Mouse (Mus musculus): ENCODE measurements around the gene Inpp5e.
A peak's percentile ranks its signal among the peaks of the same experiment; 100 is the strongest.
"Not testable (repeated sequence)": the region's sequence is repeated elsewhere in the genome, so short reads cannot be mapped to it uniquely, and the experiment has no call there.

The Inpp5e gene

DNA sequence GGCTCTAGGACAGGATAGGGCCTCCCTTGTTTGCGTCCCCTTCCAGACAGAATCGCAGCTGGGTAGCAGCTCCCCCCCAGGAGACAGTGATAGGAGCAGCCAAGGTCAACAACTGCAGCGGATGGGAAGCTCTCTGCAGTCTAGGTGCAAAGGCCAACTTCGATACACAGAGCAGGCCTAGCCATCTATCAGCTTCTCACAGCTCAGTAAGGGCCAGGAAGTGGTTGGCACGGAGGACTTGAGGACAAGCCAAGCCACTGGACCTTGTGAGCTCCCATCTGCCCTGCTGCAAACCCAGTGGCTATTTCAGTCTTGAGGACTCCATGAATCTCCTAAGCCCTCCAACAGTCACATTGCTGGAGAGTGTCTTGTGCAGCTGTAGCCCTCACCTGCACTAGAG lies 9.4 kb downstream of the Inpp5e start:
- Histone ChIP-seq H3K27me3 (ENCODE audit: control insufficient read depth, insufficient read depth, low read length, poor library complexity, severe bottlenecking) (no peaks in the 10 kb centered on the region), H3K36me3 (ENCODE audit: control insufficient read depth, insufficient read depth, low read length, poor library complexity, severe bottlenecking) (peaks cover 15% of the 10 kb centered on the region)
- no peak for DNase-seq (ENCODE audit: low read depth, low spot score)

DNA sequence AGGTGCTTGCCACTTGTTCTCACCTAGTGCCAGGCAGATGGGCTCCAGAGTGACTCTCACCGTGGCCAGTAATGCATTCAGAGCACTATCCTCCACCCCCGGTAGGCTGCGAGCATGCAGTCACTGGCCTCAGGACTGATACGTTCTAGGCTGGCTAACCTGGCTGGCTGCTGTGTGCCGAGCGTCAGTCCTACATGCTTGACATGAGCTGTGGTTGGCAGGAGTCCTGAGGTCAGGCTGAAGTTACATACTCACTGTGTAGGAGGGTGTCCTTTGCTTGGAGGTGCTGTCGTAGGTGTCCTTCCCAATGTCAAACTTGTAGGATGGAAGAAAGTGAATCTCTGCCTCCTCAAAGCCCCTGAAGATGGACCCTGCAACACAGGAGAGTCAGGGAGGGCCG lies 10.0 kb downstream of the Inpp5e start:
- H3K27me3 ChIP-seq (ENCODE audit: control insufficient read depth, insufficient read depth, low read length, poor library complexity, severe bottlenecking): no peaks in the 10 kb centered on the region
- no peak for DNase-seq (ENCODE audit: low read depth, low spot score)
- H3K36me3 ChIP-seq (ENCODE audit: control insufficient read depth, insufficient read depth, low read length, poor library complexity, severe bottlenecking): peaks cover 19% of the 10 kb centered on the region

DNA sequence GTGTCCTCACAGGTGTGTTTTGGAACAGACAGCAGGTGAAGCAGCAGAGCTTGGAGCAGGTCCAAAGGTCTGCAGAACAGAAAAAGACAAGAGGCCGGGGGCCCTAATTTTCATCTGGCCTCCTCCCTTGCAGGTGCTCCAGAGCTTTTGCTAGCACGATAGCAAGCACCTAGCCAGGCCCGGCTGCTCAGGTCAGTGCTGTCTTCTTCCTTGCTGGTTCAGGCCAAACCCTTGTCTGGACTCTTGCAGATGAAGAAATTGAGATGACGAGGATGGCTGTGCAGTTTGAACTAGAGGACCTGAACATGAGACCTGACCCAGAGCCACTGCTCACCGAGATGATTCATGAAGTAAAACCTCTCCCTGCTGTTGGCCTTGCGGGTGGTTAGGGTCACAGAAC lies 17.4 kb downstream of the Inpp5e start:
- DNase-seq (ENCODE audit: low read depth, low spot score): no peak
- peaks cover 25% of the 10 kb centered on the region for H3K36me3 ChIP-seq (ENCODE audit: control insufficient read depth, insufficient read depth, low read length, poor library complexity, severe bottlenecking)
- H3K27me3 ChIP-seq (ENCODE audit: control insufficient read depth, insufficient read depth, low read length, poor library complexity, severe bottlenecking): no peaks in the 10 kb centered on the region

DNA sequence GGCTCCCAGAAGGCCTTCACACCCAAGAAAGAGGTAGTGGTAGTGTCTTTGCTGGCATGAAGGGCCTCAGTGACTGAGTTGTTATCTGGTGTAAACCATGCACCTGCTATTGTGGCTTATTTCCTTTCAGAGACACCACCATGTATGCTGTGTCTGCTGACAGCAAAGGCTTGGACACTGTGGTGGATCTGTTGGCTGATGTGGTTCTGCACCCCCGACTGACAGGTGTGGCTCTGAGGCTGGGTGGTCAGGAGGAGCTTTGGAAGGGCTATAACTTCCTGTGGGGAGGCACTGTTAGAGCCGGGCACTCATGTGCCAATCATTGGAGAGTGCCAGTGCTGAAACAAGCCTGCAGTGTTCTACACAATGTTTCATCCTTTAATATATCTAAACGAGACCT lies 18.0 kb downstream of the Inpp5e start:
- H3K36me3 ChIP-seq (ENCODE audit: control insufficient read depth, insufficient read depth, low read length, poor library complexity, severe bottlenecking): peaks cover 28% of the 10 kb centered on the region
- no peaks in the 10 kb centered on the region for H3K27me3 ChIP-seq (ENCODE audit: control insufficient read depth, insufficient read depth, low read length, poor library complexity, severe bottlenecking)
- DNase-seq (ENCODE audit: low read depth, low spot score): no peak

DNA sequence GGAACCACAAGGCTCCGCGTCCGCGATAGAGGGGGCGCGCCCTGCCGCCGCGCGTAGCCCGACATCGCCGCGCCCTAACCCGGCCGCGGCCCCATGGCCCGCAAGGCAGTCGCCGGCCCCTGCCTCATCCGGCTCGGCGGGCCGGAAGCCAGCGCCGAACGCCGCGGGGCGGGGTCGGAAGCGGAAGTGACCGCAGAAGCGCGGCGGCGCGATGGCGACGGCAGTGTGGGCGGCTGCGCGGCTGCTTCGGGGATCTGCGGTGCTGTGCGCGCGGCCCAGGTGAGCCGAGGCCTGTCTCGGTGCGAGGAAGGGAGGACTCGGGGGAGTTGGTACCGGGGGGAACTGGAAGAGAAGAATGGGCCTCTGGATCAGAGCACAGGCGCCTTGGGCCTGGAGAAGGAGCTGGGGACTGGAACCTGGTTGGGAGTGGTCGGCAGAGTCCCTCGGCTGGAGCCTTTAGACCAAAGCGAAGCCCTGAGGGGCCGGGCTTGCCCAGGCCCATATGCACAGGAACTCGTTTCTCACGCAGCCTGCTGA lies 19.8 kb downstream of the Inpp5e start, which contains the start of the genes Entr1 and Pmpca:
Entr1 (minus strand) TSS at position 163 of the 537 bp plus-strand sequence.
Pmpca (plus strand) TSS at position 186 of the 537 bp plus-strand sequence.
- H3K36me3 ChIP-seq (ENCODE audit: control insufficient read depth, insufficient read depth, low read length, poor library complexity, severe bottlenecking): peaks cover 27% of the 10 kb centered on the region
- peak; percentile 88 for DNase-seq (ENCODE audit: low read depth, low spot score)

DNA sequence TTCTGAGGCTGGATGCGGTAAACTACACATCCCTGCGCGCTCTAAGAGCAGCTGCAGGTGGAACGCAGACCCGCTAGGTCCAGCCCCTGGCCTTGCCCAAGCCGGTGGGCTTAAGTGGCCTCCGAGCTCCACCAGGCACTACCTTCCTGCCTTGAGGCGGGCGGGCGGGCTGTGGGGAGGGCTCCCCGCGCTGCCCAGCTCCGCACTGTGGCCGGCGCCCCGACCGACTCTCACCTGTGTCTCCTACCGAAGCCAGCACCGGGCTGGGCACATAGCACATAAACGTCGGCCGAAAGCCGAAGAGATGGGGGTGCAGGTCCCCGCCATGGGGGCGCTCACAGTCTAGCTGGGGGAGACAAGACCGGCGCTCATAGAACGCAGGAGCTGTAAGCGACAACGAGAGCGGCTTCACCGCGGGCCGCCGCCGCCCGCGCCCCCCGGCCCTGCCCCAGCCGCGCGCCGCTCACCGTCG lies 20.3 kb downstream of the Inpp5e start:
- no peaks in the 10 kb centered on the region for H3K27me3 ChIP-seq (ENCODE audit: control insufficient read depth, insufficient read depth, low read length, poor library complexity, severe bottlenecking)
- peaks cover 26% of the 10 kb centered on the region for H3K36me3 ChIP-seq (ENCODE audit: control insufficient read depth, insufficient read depth, low read length, poor library complexity, severe bottlenecking)
- DNase-seq (ENCODE audit: low read depth, low spot score): no peak

More for the DNA sequence above, 19.8 kb downstream of the Inpp5e start, which contains the start of the genes Entr1 and Pmpca:
- no peaks in the 10 kb centered on the region for H3K27me3 ChIP-seq (ENCODE audit: control insufficient read depth, insufficient read depth, low read length, poor library complexity, severe bottlenecking)

DNA sequence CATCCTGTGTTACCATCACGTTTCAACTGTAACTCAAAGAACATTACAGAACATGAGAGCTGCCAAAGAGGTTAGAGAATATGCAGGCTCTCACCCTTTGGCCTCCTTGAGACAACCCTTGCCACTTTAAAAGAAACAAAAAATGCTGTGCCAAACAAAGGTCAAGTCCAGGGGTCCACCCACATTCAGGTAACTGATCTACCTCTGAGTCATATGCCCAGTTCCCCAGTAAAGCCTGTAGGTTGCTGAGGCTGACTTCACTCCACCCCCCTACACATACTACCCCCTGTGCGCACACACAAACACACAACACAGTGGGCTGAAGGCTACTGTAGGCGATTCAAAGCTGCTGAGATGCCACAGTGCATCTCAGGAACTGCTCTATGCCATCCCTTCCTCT lies 21.3 kb downstream of the Inpp5e start:
- no peaks in the 10 kb centered on the region for H3K27me3 ChIP-seq (ENCODE audit: control insufficient read depth, insufficient read depth, low read length, poor library complexity, severe bottlenecking)
- DNase-seq (ENCODE audit: low read depth, low spot score): no peak
- H3K36me3 ChIP-seq (ENCODE audit: control insufficient read depth, insufficient read depth, low read length, poor library complexity, severe bottlenecking): peaks cover 19% of the 10 kb centered on the region

DNA sequence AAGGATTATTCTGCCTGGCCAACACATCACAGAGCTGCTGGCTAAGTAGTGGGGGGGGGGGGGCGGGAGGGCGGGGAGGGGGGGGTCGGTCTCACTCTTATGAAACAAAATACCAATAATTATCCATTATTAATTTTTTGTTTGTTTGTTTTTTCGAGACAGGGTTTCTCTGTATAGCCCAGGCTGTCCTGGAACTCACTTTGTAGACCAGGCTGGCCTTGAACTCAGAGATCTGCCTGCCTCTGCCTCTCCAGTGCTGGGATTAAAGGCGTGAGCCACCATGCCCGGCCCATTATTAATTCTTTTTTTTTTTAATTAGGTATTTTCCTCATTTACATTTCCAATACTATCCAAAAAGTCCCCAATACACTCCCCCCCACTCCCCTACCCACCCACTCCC lies 28.1 kb downstream of the Inpp5e start:
- not testable (repeated sequence) for H3K27me3 ChIP-seq (ENCODE audit: control insufficient read depth, insufficient read depth, low read length, poor library complexity, severe bottlenecking); DNase-seq (ENCODE audit: low read depth, low spot score)
- H3K36me3 ChIP-seq (ENCODE audit: control insufficient read depth, insufficient read depth, low read length, poor library complexity, severe bottlenecking): peaks cover 12% of the 10 kb centered on the region

DNA sequence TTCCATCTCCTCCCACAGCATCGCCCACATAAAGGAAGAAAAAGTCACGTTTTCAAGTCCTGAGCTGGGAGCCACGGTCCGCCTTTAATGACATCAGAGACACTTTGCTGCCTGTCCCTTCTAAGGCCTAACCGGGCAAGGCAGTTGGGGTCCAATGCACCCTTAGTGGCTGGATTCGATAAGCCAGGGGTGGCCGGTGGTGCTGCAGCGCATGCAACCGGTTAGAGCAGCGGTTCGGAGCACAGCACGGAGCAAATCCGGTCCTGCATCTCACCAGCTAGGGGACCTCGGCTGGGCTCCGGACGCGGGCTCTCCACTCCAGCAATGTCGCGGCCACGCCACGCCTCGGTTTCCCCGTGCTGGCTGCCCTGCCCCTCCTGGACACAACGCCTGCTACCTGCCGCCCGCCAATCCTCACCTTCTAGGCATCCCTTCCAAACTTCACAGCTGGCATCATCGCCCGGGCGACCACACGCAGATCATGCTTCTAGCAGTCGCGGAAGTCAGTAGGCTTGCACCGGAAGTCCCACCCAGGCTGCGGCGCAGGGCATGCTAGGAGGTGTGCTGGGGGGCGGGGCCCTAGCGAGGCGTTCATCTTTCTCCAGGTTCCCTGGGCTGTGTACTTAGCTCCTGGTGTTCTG lies 28.8 kb downstream of the Inpp5e start, which contains the start of gene Snapc4:
Snapc4 (minus strand) TSS at position 523 of the 641 bp plus-strand sequence.
- no peaks in the 10 kb centered on the region for H3K27me3 ChIP-seq (ENCODE audit: control insufficient read depth, insufficient read depth, low read length, poor library complexity, severe bottlenecking)
- peak; percentile 84 for DNase-seq (ENCODE audit: low read depth, low spot score)
- H3K36me3 ChIP-seq (ENCODE audit: control insufficient read depth, insufficient read depth, low read length, poor library complexity, severe bottlenecking): peaks cover 9% of the 10 kb centered on the region

DNA sequence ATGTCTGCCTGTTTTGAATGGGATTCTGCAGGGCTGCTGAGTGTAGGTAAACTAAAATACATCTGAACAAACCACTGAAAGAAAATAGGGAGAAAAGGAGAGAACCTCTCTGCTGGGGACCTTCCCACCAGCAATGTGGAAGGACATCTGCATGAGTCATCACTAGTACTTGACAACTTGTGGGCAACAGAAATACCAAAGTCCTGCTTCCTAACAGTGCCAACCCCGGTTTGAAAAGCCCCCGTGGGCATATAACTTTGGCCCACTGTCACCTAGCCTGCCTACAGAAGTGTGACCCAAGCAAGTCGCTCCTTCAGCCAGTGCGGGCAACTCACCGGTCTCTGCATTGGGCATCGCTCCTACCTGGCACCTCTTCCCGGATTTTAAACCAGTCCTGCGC lies 36.6 kb downstream of the Inpp5e start:
- DNase-seq (ENCODE audit: low read depth, low spot score): no peak
- peaks cover 9% of the 10 kb centered on the region for H3K36me3 ChIP-seq (ENCODE audit: control insufficient read depth, insufficient read depth, low read length, poor library complexity, severe bottlenecking)
- H3K27me3 ChIP-seq (ENCODE audit: control insufficient read depth, insufficient read depth, low read length, poor library complexity, severe bottlenecking): no peaks in the 10 kb centered on the region

DNA sequence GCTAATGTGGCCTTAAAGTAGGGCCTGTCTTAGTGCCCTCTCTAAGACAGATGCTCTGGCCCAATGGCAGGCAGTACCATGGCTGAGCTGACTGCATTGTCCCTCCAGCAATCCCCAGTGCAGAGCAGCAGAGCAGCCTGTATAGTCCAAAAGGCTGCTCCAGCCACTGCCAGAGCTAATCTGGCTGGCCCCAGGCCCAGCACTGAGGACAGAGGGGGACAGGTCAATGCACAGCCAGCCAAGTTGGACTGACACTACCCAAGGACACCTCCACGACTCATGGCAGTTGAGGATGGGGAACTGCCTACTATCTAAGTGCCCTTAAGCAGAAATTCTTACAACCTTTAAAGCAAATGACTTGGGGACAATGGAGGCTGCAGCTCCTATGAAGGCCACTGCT lies 40.4 kb downstream of the Inpp5e start:
- Histone ChIP-seq H3K36me3 (ENCODE audit: control insufficient read depth, insufficient read depth, low read length, poor library complexity, severe bottlenecking) (peaks cover 8% of the 10 kb centered on the region), H3K27me3 (ENCODE audit: control insufficient read depth, insufficient read depth, low read length, poor library complexity, severe bottlenecking) (no peaks in the 10 kb centered on the region)
- no peak for DNase-seq (ENCODE audit: low read depth, low spot score)

DNA sequence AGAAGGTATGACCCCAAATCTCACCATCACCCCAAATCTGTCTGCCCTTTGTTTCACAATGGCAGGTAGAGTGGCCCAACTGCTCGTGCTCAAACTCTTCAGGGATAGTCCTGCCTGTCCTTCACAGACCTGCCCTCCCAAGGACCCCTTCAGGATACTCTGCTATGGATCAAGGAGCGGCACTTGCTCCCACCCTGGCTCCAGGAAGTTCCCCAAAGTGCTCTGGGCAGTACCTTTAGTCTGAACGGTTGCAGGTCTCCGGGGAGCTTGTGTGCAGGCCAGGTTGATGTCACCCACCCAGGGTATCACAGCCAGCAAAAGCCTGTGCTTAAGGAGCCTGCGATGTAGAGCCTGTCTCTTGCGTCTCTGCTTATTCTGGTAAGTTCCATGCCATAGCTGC lies 41.1 kb downstream of the Inpp5e start:
- Histone ChIP-seq H3K36me3 (ENCODE audit: control insufficient read depth, insufficient read depth, low read length, poor library complexity, severe bottlenecking) (peaks cover 8% of the 10 kb centered on the region), H3K27me3 (ENCODE audit: control insufficient read depth, insufficient read depth, low read length, poor library complexity, severe bottlenecking) (no peaks in the 10 kb centered on the region)
- DNase-seq (ENCODE audit: low read depth, low spot score): no peak

DNA sequence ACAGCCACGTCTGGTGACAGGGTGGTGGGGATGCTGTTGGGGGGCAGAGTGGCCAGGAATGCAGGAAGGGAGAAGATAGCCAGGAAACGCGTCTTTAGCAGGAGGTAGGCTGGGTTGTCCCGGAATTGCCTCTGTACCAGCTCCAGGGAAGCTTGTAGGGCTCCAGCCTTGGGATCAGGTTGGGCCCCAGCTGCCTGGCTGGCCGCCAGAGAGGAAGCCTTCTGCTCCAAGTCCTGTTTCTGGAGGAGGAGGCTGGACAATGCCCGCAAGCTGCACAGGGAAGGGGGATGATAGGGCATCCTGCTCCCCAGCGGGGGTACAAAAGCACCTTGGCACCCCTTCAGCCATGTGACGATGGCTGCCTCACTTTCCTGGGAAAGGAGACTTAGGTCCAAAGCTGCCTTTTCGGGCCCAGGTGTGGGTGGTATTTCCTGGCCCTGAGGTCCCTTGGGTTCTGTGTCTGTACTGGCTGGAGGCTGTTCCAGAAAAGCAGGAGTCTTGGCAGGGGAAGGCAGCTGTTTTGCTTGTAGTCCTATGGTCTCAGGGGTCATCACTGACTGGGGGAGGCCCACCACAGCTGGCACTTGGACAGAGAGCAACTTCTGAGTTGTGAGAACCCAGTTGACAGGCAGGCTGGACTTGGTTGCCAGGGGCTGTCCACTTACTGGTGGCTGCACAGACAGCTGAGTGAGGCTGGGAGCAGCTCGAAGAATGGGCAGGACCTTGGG lies 44.1 kb downstream of the Inpp5e start:
- DNase-seq (ENCODE audit: low read depth, low spot score): no peak
- H3K27me3 ChIP-seq (ENCODE audit: control insufficient read depth, insufficient read depth, low read length, poor library complexity, severe bottlenecking): no peaks in the 10 kb centered on the region
- H3K36me3 ChIP-seq (ENCODE audit: control insufficient read depth, insufficient read depth, low read length, poor library complexity, severe bottlenecking): peaks cover 4% of the 10 kb centered on the region; the same call in 1 of the 2 replicates

DNA sequence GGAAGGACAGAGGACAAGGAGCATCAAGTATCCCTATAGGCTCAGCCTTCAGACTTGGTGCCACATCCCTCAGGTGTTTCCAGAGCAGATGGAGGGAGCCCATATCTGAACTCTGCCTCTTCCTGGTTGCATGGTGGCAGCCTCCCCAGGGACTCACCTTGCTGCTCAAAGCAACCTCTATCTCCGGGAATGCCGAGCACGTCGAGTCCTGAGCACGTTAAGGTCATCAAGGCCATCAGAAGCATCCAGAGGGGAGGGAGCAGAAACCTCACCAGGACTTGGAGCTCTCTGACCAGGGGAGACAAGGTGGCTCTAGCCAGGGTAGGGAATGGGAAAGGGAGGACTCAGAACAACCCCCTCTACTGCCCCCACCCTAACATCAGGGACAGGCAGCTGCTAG lies 45.5 kb downstream of the Inpp5e start:
- no peaks in the 10 kb centered on the region for H3K27me3 ChIP-seq (ENCODE audit: control insufficient read depth, insufficient read depth, low read length, poor library complexity, severe bottlenecking)
- no peak for DNase-seq (ENCODE audit: low read depth, low spot score)
- H3K36me3 ChIP-seq (ENCODE audit: control insufficient read depth, insufficient read depth, low read length, poor library complexity, severe bottlenecking): peaks cover 4% of the 10 kb centered on the region; the same call in 1 of the 2 replicates

DNA sequence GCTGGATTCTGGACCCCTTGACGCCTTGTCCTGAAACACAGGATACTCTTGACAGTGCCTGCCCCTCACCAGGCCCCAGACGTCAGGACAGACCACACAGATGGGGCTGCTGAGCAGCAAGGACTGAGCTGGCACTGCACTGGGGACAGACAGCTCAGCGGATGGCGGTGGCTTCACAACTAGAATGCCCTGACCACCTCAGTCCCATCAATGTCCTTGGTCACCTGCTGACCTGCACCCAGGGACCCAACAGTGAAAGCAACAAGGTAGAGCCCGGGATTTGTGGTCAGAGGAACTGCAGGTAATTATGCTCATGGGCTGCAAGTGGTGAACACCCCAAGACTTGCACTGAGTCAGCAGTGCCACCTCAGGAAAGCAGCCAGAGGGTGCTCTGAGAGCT lies 46.0 kb downstream of the Inpp5e start:
- Histone ChIP-seq H3K36me3 (ENCODE audit: control insufficient read depth, insufficient read depth, low read length, poor library complexity, severe bottlenecking) (peaks cover 3% of the 10 kb centered on the region; the same call in 1 of the 2 replicates), H3K27me3 (ENCODE audit: control insufficient read depth, insufficient read depth, low read length, poor library complexity, severe bottlenecking) (no peaks in the 10 kb centered on the region)
- DNase-seq (ENCODE audit: low read depth, low spot score): no peak
